7 mouse cellular contexts compared by ENCODE assay signal in genomic region chr13:63917198-63917767, GRCm38 (mm10).
DNase-seq lines count a peak whose midpoint lies in the region; ATAC-seq lines count a peak whose summit lies in the region.

No protein-coding gene starts in this region.

- 17% methylated on average over 11 of the region's 11 CpGs for WGBS in midbrain, embryonic 14.5 days

- peak; percentile 27; the same call in 1 of the 2 replicates for ATAC-seq in common myeloid progenitor, adult 5-6 weeks (replicated peaks; ENCODE audit: low read depth, poor library complexity, severe bottlenecking)
- ATAC-seq in midbrain, embryonic 14.5 days (ENCODE audit: low FRiP score, low TSS enrichment): peak; percentile 37
- ATAC-seq in inflammation-experienced regulatory T-cells, adult 6 months: no peak

- DNase-seq in adrenal gland, postnatal 36 days: peak; percentile 82 to 83
- peak; percentile 41 to 47 for DNase-seq in gastrocnemius, postnatal 36 days
- peak; percentile 85 for DNase-seq in kidney, adult 11 months
- peak; percentile 18 to 35 for DNase-seq in left cerebral cortex, postnatal 36 days (ENCODE audit: low spot score in 2 of 2)
- DNase-seq in midbrain, embryonic 14.5 days: peak; percentile 63

- H3K4me1 ChIP-seq in midbrain, embryonic 14.5 days (ENCODE audit: control insufficient read depth, insufficient read depth, low read length): peaks cover 10% of the 10 kb centered on the region

- H3K4me3 ChIP-seq in midbrain, embryonic 14.5 days (replicated peaks; ENCODE audit: low read depth, low read length): no peak overlapping the region

- no peak overlapping the region; the same call in 1 of the 2 replicates for H3K27ac ChIP-seq in midbrain, embryonic 14.5 days (replicated peaks; ENCODE audit: low read depth, low read length)

- peaks cover 11% of the 10 kb centered on the region for H3K9me3 ChIP-seq in midbrain, embryonic 14.5 days (ENCODE audit: control insufficient read depth, low read length)

- peaks cover 38% of the 10 kb centered on the region for H3K27me3 ChIP-seq in midbrain, embryonic 14.5 days (ENCODE audit: control insufficient read depth, insufficient read depth, low read length)

- H3K36me3 ChIP-seq in midbrain, embryonic 14.5 days (ENCODE audit: control insufficient read depth, insufficient read depth, low read length): no peaks in the 10 kb centered on the region

- intact Hi-C loops in gastrocnemius, postnatal 36 days (cut with DNase I): no loop called here
- intact Hi-C loops in left cerebral cortex, postnatal 36 days (cut with DNase I): no loop called here

- peak overlapping the region; percentile 45; the same call in 1 of the 2 replicates for H3K4me2 ChIP-seq in midbrain, embryonic 14.5 days (ENCODE audit: low read length)

- H3K9ac ChIP-seq in midbrain, embryonic 14.5 days (replicated peaks; ENCODE audit: low read length): no peak overlapping the region

Comparison
In these comparisons a context has a peak if more than half of its experiments do, and no peak if none do; other contexts are left out.
1. DNase-seq: peak in every context shown above with its lines; median percentile 85 in kidney, adult 11 months; 82 in adrenal gland, postnatal 36 days; 63 in midbrain, embryonic 14.5 days; 44 in gastrocnemius, postnatal 36 days; 26 in left cerebral cortex, postnatal 36 days.